Mouse (Mus musculus) MN1 (cell line): ENCODE measurements at regions not wholly inside any gene's neighbourhood (a gene's known extent, or its start where the extent isn't known, plus 50 kb on each side); places are given as distances from the start of the nearest gene placed in this dataset.

Source experiments
- DNase-seq: peaks from one replicate; pipeline ENCODE4 v3.0.0-alpha.2; 2016; ENCODE audit warnings: low spot score

- DNase-seq, result no peak
Measured at GRCm38 (mm10) chr16:76830371-76830770, 183.1 kb upstream of the Usp25 start.

GRCm38 (mm10) chr16:76827674-76828441, 185.6 kb upstream of the Usp25 start:
- no peak for DNase-seq

- no peak for DNase-seq
Measured at GRCm38 (mm10) chr16:76821261-76821660, 192.2 kb upstream of the Usp25 start.

GRCm38 (mm10) chr16:76816056-76816885, 197.2 kb upstream of the Usp25 start:
- DNase-seq, result no peak

GRCm38 (mm10) chr16:76803725-76804124, 209.8 kb upstream of the Usp25 start:
- no peak for DNase-seq

GRCm38 (mm10) chr16:76786405-76787155, 226.9 kb upstream of the Usp25 start:
- DNase-seq, result no peak

GRCm38 (mm10) chr16:76782656-76783055, 230.8 kb upstream of the Usp25 start:
- DNase-seq, result no peak

- no peak for DNase-seq
Measured at GRCm38 (mm10) chr16:76775790-76776189, 237.7 kb upstream of the Usp25 start.

GRCm38 (mm10) chr16:76774032-76774431, 239.5 kb upstream of the Usp25 start:
- DNase-seq, result no peak

GRCm38 (mm10) chr16:76773466-76773865, 240.0 kb upstream of the Usp25 start:
- DNase-seq, result no peak

GRCm38 (mm10) chr16:76768607-76769006, 244.9 kb upstream of the Usp25 start:
- DNase-seq, result no peak

GRCm38 (mm10) chr16:76766636-76767035, 246.9 kb upstream of the Usp25 start:
- no peak for DNase-seq

GRCm38 (mm10) chr16:76765536-76765935, 248.0 kb upstream of the Usp25 start:
- no peak for DNase-seq

GRCm38 (mm10) chr16:76764994-76765393, 248.5 kb upstream of the Usp25 start:
- DNase-seq, result no peak

- DNase-seq, result no peak
Measured at GRCm38 (mm10) chr16:76762619-76763283, 250.8 kb upstream of the Usp25 start.

GRCm38 (mm10) chr16:76761848-76762247, 251.7 kb upstream of the Usp25 start:
- DNase-seq, result no peak

- DNase-seq, result no peak
Measured at GRCm38 (mm10) chr16:76761004-76761403, 252.5 kb upstream of the Usp25 start.

GRCm38 (mm10) chr16:76754871-76755270, 258.6 kb upstream of the Usp25 start:
- DNase-seq, result no peak

- no peak for DNase-seq
Measured at GRCm38 (mm10) chr16:76746385-76746784, 267.1 kb upstream of the Usp25 start.

GRCm38 (mm10) chr16:76741141-76741540, 272.4 kb upstream of the Usp25 start:
- DNase-seq, result no peak

- DNase-seq, result no peak
Measured at GRCm38 (mm10) chr16:76725991-76726390, 287.5 kb upstream of the Usp25 start.

GRCm38 (mm10) chr16:76725271-76725670, 288.2 kb upstream of the Usp25 start:
- no peak for DNase-seq
